Comparison of ENCODE assay signal across 8 mouse cellular contexts in the genomic region with DNA sequence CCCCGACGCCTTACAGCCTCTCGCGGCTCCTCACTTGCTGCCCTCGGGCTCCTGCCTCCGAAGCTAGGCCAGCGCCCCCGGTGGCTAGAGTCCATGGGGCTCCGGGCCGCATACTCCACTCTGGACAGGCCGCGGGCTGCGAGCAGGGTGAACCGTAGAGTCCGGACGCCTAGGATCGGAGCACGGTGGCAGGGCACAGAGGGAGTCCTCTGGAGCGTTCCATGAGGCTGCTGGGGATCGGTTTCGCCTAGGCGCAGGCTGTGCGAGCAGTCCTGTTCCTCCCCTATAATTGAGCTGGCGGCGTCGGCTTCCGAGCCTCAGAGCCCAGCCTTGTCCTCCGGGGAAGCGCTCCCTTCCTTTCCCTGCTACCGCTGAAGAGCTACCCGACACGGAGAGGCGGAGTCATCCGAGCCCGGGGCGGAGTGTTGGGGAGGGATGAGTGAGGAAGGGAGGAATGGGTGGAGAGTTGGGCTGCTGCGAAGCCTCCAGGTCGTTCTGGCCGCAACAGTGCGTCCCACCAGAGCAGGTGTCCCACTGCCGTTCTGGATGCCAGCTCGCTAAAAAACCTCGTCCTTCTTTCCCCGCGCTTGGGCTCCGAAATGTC. TPM values are rescaled to one million over a fixed set of nuclear protein-coding genes. Genes with fewer than 3 reads are reported as not detected.
DNase-seq lines count a peak whose midpoint lies in the region; ATAC-seq lines count a peak whose summit lies in the region.

A gene (minus strand): TSS at position 307 of the 604 bp plus-strand sequence.

- no peaks in the 10 kb centered on the region for H3K36me3 ChIP-seq in kidney, embryonic 16.5 days (ENCODE audit: insufficient read depth, low read length)

- peaks cover 23% of the 10 kb centered on the region for H3K4me1 ChIP-seq in kidney, embryonic 16.5 days (ENCODE audit: insufficient read depth, low read length)

- H3K4me2 ChIP-seq in kidney, embryonic 16.5 days (replicated peaks; ENCODE audit: low read depth, low read length) = peak within 1 kb of the TSS; percentile 78

- peak within 1 kb of the TSS; percentile 48 for H3K4me3 ChIP-seq in kidney, embryonic 16.5 days (ENCODE audit: low read length)

- no peak within 1 kb of the TSS for H3K27ac ChIP-seq in kidney, embryonic 16.5 days (ENCODE audit: low read length)

- H3K9me3 ChIP-seq in kidney, embryonic 16.5 days (ENCODE audit: low read length) = no peaks in the 10 kb centered on the region

- DNase-seq in layer of hippocampus, adult 11-12 months (ENCODE audit: low spot score) = peak; percentile 69
- no peak for DNase-seq in layer of hippocampus, adult 9-10 months (ENCODE audit: low spot score)
- DNase-seq in cerebellum, adult 9-11 months = peak; percentile 93
- peak; percentile 78 to 86 for DNase-seq in frontal cortex, postnatal 36 days (ENCODE audit: low spot score in 2 of 2)
- DNase-seq in liver = peak; percentile 41
- peak; percentile 11 for DNase-seq in ovary, postnatal 10 days (ENCODE audit: low spot score)
- no peak for DNase-seq in T-cell, adult 2 months (ENCODE audit: low spot score)

- WGBS in kidney, embryonic 16.5 days = under 1% methylated on average over 46 of the region's 46 CpGs

- H3K9ac ChIP-seq in kidney, embryonic 16.5 days (replicated peaks; ENCODE audit: low read length) = peak within 1 kb of the TSS; percentile 11; the same call in 1 of the 2 replicates

- ATAC-seq in kidney, embryonic 16.5 days (ENCODE audit: low FRiP score, low TSS enrichment) = peak; percentile 76

- H3K27me3 ChIP-seq in kidney, embryonic 16.5 days (ENCODE audit: insufficient read depth, low read length) = peaks cover 72% of the 10 kb centered on the region

RNA-seq across cellular contexts. Expression of the gene that starts here (rescaled TPM):
- polyA plus RNA-seq in kidney, embryonic 16.5 days (2015; fragmentation: Nextera tagmentation; extraction: Ambion mirVana) = not detected in 2 replicates

Comparison
In these comparisons a context has a peak if more than half of its experiments do, and no peak if none do; other contexts are left out.
1. DNase-seq: peak in layer of hippocampus, adult 11-12 months (single experiment), cerebellum, adult 9-11 months (single experiment), frontal cortex, postnatal 36 days (2 of 2), liver (single experiment) and ovary, postnatal 10 days (single experiment); none in layer of hippocampus, adult 9-10 months (single experiment) and T-cell, adult 2 months (single experiment).
2. Peak in ATAC-seq, H3K4me3 ChIP-seq, H3K9ac ChIP-seq and H3K4me2 ChIP-seq in kidney, embryonic 16.5 days; RNA of the gene not detected or under 1 TPM.